Mouse (Mus musculus) right cerebral cortex, postnatal 25 days (tissue): ENCODE results near the gene Ifna14.
"Not testable (repeated sequence)": the region's sequence is repeated elsewhere in the genome, so short reads cannot be mapped to it uniquely, and the experiment has no call there.

Source experiments
- DNase-seq: peaks from one replicate; pipeline ENCODE4 v3.0.0; 2022

Ifna14 gene

DNA sequence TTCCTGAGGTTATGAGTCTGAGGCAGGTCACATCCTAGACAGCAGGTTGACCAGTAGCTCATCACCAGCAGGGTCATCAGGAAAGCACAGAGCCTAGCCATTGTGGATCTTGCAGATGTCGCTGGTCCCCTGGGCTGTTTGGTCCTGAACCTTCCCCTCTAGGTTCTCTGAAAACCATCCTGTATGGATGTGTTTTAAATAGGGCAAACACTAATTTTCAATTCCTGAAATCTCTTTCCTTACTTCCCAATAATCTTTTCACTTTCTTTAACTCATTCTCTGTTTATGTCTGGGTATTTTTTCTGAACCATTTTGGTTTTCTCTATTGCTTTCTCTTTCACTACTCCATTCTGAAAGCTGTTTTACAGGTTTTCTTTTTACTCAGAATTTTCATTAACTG lies at the start of gene Ifna14:
TSS of gene Ifna14 (minus strand) at position 101 of the 400 bp plus-strand sequence.
- DNase-seq: no peak

- no peak for DNase-seq
Measured at GRCm38 (mm10) chr4:88603276-88603675, 31.7 kb upstream of the Ifna14 start, which contains the start of gene Ifna12. Ifna12 (minus strand) TSS chr4:88603376.

- DNase-seq: no peak
Measured at GRCm38 (mm10) chr4:88592285-88592684, 20.7 kb upstream of the Ifna14 start, which contains the start of gene Ifna9. Ifna9 (minus strand) TSS chr4:88592385.

DNA sequence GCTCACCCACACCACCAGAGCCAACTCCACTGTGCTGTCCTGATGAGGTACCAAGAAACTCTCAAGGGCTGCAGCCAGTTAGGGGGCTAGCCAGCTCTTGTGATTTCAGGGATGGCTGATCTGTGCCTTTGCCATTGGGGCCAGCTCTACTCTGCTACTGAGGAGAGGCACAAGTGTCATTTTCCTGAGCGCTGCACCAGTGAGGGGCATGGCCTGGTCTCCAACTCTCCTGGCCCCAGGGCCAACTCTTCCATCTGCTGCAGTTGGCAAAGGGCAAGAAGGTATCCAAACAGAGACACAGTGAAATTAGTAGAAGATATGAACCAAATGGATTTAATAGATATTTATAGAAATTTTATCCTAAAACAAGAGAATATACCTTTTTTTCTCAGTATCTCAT lies 9.8 kb downstream of the Ifna14 start:
- no peak for DNase-seq

GRCm38 (mm10) chr4:88558145-88558544 lies 13.5 kb downstream of the Ifna14 start, which contains the start of gene Ifna15:
Ifna15 (minus strand) TSS chr4:88558245.
- DNase-seq: not testable (repeated sequence)

GRCm38 (mm10) chr4:88550161-88550945 lies 21.2 kb downstream of the Ifna14 start:
- DNase-seq: peak; percentile 36

GRCm38 (mm10) chr4:88547986-88548385 lies 23.6 kb downstream of the Ifna14 start:
- no peak for DNase-seq

DNA sequence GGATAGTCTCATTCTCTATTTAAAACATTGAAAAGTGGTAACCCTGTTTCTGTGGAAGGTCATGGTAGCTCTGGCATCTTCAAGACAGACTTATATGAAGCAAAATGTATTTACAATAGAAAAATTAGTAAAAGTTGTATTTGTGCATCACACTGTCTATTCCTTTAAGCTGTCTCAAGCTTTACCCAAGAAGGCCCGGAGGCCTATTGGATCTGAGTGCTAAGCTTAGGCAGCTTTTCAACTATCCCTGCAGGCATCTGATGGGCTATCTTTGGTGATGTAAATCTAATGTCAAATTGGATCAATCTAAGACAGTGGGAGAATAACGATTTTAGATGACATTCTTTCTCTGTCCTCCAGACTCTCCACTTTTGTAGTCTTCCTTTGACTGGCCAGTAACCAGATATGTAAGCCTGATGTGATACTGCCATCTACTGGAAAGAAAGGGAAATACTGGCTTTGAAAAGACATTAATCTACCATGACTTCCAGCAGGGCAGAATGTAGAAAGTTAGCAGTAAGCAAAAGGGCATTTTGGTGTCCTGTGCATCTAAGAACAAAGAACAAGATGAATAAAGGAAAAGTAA lies 27.9 kb downstream of the Ifna14 start:
- no peak for DNase-seq

DNA sequence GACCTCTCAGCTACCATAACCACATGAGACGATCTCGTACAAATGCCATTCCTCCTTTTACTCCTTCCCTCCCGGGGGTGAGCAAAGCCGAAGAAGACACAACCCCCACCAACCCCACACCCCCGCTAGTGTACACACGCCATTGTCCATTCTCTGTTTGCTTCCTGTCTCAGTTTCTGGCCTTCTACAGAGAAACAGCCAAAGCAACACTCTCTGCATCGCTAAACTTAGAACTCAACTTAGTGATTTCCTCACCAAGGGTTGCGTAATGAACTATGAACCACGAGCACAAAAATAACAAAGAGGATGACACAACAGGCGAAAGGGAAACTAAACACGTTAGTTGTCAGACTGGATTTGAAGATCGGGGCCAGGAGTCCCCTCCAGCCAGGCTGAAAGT lies 34.3 kb downstream of the Ifna14 start:
- no peak for DNase-seq

- no peak for DNase-seq
Measured at GRCm38 (mm10) chr4:88536640-88537039, 35.0 kb downstream of the Ifna14 start.

- DNase-seq: no peak
Measured at GRCm38 (mm10) chr4:88535742-88536141, 35.9 kb downstream of the Ifna14 start.

- no peak for DNase-seq
Measured at GRCm38 (mm10) chr4:88534903-88535302, 36.7 kb downstream of the Ifna14 start.

DNA sequence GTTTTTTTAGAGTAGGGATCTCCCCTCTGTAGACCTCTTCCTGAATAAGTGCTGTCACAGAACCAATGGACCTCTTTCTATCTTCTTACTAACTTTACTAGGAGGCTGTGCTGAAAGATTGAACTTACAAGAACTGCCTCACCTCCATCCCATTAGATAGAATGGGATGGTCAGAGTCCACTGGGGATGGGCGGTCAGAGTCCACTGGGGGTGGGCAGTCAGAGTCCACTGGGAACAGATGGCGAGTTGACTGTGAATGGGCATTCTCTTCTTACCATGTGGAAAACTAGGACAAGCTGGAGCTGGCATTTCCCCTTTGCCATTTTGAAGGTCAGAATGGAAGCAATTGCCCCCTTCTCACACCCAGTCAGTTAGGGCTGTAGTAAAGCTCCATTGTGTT lies 38.1 kb downstream of the Ifna14 start:
- DNase-seq: no peak

DNA sequence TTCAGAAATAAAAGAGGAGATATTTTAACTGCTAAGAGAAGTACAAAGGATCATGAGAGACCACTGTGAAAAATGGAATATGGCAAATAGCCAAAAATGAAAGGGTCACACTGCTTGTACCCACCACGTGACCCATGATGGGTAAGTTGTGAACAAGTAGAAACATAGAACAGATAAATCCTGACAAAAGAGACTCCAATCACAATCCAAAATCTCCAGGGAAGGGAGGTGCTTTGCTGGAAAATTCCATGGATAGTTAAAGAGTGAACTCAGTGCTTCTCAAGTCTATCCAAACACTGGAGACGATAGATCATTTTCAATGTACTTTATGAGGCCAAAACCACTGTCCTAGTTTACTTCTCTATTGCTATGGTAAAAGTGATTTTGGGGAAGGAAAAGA lies 40.7 kb downstream of the Ifna14 start:
- DNase-seq: no peak

GRCm38 (mm10) chr4:88530271-88530670 lies 41.3 kb downstream of the Ifna14 start:
- DNase-seq: no peak

DNA sequence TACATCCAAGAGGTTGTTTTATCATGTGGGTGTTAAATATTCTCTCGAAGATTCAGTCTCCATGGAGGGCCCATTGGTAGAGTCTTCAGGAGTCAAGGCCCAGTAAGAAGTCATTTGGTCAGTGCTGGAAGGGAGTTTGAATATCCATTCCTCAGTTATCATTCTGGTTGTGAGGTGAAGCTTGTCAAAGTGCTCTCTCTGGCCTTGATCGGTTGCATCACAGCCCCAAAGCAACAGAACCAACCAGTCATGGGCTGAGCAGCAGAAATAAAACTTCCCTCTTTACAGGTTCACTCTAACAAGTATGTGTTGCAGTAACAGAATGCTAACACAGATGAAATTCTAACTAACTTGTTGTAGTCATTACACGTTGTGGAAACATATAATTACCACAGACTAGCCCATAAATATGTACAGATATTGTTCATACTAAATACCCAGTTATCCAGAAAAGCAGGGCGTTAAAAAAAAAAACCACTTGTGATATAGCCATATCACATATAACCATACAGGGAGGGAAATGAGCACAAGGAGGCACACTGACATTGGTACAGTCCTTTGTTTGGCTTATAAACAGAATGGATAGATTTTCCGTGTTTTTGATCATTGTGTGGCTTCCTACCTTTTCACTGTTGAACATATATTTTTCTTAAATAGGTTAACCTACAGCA lies 45.1 kb downstream of the Ifna14 start:
- no peak for DNase-seq

DNA sequence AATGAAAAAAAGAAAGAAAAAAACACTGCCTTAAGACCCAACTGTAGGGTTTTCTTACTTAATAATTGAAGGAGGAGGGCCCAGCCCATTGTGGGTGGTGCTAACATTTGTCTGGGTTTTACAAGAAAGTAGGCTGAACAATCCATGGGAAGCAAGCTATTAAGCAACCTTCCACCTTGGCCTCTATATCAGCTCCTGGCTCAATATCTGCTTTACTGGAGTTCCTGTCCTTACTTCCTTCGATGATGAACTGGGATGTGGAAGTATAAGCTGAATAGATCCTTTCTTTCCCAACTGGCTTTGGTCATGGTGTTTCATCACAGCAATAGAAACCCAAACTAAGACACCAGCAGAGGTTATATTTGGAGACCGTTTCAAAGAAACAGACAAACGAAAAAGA lies 46.2 kb downstream of the Ifna14 start:
- no peak for DNase-seq

DNA sequence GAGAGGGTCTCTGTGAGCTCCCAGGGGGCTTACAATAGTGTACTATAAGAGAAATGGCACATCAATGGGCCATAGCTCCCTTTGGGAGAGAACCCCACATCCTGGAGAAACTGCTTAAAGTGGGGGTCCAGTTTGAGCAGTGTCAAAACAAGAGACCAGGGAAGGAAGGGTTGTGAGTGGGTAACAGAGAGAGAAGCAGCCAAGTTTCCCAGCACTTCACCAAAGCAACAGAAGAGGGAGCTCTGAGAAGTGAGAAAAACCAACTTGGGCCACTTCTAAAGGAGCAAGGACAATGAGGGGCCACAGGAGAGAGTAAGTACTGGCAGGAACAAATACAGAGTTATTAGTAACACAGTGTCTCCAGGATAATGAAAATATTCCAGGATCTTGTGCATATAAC lies 48.4 kb downstream of the Ifna14 start:
- DNase-seq: no peak

DNA sequence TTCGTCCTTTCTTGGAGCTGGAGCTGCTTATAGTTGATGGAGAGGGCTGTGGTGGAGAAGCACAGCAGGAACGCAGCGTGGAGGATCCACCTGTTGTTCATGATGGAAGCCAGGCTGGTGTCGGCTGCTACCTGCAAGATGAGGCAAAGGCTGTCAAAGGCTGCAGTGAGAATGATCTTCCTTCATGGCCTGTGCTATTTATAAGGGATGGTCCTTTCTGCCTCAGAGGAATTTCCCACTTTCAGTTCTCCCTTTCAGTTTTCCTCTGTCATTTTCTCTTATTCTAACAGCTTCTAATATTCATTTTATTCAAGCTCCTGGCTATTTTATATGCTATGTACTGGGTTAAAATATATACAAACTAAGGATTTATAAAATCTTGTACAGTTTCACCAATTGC lies 48.9 kb downstream of the Ifna14 start, which contains the start of gene Ifnb1:
TSS of gene Ifnb1 (minus strand) at position 101 of the 400 bp plus-strand sequence.
- DNase-seq: no peak
